Mouse (Mus musculus) gastrocnemius, postnatal 4 days (tissue): ENCODE measurements around the gene Upf1. TPM values are rescaled to one million over a fixed set of nuclear protein-coding genes. Genes with fewer than 3 reads are reported as not detected.

Experiments
- DNase-seq, 2 experiments: peaks; one replicate each; pipeline ENCODE4 v3.0.0; 2021 to 2022; ENCODE audit warnings: low spot score in 2 of 2, mixed read lengths in 2 of 2
- total RNA-seq, 2 experiments: library from RNA; stranded (reverse); gene quantifications; 2 replicates each; pipeline ENCODE4 v1.2.3; 2021

Gene Upf1
- total RNA-seq, 2 experiments from 2014 or later: 45.0 to 47.9 TPM

DNA sequence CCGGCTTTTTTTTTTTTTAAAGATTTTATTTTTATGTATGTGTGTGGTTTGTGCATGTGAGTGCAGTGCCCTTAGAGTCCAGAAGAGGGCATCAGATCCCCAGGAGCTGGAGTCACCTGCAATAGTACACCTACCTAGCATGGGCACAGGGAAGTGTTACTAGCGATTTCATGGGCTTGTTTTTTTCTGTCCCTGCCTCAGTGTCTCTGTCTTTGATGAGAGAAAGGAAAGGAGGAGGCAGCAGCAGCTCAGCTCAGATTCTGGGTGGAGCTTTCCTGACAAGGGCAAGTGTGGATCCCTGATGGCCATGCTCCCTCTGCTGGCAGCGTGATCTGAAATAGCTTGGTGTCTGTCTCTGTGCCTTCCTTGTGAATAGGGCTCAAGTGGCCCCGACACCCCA, 7.7 kb upstream of the Upf1 start:
- no peak for DNase-seq

DNA sequence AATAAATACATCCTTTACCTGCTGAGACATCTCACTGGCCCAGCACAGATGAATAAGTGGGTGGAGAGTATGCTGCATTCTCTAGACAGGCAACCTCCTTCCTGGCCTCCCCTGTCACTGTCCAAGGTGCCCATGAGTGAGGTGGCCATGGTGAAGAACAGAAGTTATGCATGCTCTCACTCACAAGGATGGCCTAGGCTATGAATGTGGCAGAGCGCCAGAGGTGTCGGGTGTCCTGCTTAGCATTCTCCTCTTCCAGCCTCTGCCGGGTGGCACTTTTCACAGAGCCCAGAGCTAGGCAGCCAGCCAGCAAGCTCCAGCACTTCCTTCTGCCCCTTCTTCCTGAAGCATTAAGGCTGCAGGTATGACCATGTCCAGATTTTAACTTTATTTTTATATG, 6.3 kb upstream of the Upf1 start:
- peak in 1 of 2 experiments; percentile 74 for DNase-seq

DNA sequence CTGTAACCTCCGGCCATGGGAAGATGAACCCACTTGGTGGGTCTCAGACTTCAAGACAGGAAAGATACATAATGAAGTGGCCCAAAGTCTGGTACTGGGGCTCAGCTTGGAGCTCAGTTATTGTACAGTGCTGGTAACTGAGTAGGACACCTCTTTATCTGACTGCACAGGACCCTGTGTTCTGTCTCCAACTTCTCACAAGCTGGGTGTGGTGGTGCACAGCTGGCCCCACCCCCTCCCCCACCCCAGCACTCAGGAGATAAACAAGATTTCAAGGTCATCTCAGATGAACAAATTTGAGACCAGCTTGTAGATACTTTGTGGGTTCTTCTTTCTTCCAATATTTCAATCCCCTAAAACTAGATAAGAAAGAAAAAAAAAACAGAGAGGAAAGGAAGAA, 3.0 kb upstream of the Upf1 start:
- no peak for DNase-seq

DNA sequence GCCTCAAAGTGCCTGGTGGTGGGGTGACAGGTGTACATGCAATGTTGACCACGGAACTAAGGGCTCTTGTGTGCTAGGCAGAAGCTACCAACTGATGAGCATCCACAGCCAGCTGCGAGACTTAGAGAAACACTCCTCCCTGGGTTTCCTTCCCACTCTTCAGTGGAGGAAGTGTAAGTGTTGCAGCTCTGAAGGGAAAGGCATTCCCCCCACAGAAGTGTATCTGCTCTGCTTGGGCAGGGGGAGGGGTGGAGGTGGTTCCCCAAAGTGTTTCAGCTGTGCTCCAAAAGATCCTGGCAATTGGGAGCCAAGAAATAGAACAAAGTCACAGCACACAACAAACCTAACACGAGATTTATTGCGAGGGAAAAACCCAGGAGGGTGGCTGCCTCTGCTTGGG, 926 bp upstream of the Upf1 start:
- DNase-seq: no peak

DNA sequence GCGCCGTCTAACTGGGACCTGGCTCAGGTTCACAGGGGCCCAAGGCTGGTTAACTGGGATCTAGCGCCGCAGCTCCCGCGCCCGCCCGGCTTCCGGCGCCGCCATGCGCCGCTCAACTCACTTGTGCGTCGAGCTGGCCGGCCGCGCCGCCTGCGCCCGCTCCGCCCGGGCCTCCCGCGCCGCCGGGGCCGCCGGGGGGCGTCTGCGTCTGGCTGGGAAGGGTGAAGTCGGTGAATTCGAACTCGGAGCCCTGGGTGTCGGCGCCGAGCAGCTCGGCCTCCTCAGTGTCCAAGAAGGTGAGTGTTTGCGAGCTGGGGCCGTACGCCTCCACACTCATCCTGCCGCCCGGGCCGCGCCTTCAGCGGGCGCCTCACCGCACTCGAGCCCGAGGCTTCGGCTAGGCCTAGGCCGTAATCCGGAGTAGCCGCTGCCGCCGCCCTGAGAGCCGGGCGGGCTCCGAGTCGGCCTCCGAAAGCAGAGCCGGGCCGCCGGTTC, 374 bp downstream of the Upf1 start:
- DNase-seq: no peak

DNA sequence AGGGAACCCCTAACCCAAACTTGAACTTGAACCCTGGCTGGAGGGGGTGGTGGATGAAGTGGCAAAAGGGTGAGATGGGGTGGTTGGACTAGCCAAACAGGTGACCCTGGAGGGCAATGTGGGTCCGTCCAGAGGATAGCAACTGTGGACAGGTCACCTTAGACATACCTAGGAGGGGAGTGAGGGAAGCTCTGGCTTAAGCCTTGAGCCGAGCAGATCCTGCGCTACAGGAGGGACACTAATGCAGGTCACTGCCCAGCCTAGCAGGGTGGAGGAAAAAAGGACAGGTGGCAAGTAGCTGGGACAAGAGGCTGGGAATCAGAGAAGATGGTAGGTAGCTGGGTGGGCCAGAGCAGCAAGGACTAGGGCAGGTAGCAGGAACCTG, 1.1 kb downstream of the Upf1 start:
- no peak for DNase-seq

DNA sequence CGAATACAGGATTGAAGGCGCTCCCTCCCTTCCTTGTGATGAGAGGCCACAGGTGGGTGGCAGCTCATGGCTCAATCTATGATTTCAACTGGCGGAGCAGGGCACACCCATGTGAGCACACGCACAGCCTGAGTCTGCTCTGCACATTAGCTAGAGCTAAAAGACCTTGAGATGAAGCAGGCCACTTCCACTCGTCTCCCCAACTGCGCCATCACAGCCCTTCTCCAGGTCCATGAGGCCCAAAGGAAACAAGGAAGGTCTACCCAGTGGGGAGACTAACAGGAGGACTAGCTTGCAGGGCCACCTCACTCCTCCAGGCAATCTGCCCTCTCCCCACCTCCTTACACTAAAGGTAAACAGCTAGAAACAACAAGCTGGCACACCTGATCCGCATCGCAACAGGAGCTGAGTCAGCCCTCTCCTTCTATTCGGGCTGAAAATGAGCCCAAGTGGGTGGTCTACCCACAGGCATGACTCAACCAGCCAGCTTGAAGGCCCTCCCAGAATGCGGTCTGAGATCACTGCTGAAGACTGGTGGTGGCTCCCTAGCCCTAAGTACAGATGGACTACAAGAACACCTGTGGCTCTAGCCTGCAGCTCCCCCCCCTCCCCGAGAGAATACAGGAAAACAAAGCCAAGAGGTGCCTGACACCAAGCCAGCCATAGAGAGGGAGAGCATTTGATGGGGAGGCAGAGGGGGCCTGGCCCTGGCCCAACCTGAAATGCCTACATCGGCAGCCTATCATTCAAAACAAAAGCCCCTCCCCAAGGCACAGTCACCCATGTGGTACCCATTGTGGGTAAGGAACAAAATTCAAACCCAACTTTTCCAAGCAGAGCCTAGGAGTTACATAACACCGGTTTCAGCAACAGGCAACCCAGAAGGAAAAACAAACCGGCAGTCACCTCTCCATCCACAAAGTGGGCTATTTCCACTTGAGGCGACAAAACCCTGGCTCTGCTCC, 1.8 kb downstream of the Upf1 start:
- no peak for DNase-seq

DNA sequence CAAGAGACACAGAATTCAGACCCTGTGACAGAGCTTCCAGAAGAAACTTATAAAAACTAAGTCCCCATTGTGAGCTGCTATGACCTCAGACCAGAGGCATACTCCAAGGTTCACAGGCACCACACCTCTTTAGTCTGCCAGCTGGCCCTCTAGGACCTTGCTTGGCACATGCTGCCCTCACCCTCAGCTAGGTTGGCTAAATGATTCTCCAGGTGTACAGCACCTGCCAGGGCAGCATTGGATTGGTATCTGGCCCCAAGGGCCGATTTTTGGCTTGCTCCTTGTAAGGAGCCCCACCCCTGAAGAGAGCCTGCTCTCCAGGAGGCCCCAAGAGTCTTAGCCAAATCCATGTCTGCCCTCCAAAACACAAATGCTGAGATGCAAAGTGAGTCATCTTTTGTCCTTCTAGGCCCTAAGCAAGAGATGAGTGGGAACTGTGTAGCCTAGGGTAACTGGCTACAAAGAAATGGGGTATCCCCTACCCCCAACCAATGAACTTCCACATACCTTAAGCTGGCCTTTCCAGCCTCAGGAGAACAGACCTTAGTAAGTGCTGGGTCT, 5.1 kb downstream of the Upf1 start:
- DNase-seq: no peak

DNA sequence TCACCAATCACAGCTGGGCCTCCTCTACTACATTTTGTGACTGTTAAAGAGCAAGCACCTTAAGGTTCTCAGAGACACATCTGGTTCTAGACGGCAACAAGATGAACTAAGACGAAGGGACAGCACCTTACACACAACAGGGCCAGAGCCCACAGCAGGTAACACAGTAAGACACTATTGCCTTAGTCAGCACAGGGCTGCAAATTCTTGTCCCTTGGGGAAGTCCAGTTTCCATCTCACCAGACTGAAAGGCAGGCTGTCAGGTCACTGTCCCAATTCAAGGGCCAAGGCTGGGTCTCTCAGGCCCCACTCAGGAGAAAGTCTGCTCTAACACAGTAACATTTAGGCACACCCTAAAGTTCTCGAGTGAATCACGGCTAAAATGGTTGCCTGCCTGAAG, 5.6 kb downstream of the Upf1 start:
- no peak for DNase-seq

DNA sequence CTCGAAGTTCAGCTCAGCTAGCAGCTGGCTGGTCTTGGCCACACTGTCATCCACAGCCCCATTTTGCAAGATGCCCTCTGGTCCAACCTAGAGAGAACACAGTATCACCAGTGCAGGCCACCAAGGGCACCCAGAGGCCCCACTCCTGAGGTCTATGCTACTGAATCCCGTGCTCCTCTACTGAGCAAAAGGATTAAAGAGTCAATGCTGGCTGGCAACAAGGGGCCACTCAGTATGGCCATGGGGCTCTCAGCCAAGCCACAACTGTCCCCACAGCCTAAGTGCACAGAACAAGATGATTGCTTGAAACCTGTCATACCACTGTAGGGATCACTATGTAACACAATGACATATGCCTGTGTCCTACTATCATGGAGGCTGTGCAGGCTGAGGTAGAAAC, 8.8 kb downstream of the Upf1 start:
- DNase-seq: no peak

DNA sequence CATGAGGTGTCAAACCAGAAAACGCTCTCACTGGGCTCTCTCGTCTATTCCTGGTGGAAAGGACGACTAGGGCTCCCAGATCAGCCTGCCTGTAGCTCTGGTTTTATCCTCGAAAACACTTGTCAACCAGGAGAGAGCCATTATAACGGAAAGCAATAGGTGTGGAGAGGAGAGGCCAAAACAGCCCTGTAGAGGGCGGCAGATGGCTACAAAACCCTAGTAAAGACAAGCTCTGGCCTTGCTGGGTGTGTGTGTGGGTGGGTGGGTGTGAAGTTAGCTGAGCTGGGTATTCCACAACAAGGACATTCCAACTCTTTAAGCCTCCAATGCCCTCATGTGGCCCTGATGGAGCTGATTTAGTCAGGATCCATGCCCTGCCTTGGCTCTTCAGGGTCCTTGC, 9.4 kb downstream of the Upf1 start:
- DNase-seq: no peak

DNA sequence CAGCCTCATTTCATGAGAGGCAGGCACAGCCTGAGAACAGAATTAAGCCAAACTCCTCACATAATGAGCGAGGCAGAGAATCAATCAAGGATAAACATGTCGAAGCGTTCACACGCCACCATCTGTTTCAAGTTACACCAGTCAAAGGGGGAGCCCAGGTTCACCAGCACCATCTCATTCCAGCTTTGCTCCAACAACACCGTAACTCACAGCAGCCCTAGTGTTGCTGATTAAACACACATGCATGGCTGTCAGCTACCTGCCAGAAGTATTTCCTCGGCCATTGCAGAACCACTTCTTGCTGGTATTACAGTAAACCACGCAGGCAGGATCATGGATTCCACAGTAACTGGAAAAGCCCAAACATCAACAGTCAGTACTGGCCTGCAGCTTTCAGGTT, 10.0 kb downstream of the Upf1 start:
- no peak for DNase-seq

DNA sequence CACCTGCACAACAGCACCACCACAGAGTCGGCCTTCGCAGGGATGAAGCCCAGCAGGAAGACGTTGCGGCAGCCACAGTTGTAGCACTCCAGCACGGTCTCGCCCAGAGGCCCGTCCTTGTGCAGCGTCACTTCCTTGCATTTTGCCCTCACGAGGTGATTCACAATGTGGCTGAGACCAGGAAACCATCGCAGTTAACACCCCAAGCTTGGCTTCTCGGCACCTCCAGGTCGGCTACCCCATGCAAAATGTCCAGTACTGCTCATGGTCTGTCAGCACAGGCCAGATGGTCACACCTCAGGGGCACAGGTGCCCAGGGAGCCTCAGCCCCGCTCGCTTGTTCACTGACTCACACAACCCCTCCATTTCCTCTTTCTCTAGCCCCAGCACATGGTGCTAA, 11.1 kb downstream of the Upf1 start:
- DNase-seq: no peak

DNA sequence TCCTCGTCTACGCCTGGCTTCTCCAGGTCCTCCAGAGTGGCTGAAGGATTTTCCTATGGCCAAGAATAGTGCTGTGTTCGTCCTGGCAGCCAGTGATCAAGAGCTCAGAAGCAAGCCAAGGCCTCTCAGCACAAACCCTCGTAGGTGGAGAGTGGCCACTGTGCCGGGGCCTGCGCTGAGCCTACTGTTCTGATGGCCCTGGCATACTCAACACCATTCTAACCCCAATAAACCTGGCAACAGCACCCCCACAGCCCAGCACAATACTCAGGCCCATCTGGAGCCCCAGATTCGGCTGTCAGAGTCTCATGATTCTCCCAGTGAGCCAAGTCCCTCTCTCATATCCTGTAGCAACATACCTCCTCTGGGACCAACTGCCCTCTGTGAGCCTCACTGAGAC, 12.4 kb downstream of the Upf1 start:
- DNase-seq: no peak

DNA sequence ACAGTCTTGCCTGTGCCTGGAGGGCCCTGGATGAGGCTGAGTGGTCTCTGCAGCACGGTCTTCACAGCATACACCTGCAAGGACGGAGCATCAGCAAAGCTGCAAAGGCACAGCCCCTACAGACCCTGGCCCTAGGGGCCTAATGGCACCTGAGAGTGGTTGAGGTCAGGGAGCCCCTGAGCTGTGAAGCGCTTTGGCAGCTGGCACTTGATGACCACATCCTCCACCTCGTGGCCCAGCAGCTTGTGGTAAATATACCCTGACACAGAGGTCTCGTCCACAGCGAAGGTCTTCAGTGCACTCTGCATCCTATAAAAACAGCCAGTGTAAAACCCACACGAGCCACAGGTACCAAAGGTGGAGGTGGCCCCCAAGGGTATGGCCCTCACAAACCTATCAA, 14.1 kb downstream of the Upf1 start:
- DNase-seq: no peak

DNA sequence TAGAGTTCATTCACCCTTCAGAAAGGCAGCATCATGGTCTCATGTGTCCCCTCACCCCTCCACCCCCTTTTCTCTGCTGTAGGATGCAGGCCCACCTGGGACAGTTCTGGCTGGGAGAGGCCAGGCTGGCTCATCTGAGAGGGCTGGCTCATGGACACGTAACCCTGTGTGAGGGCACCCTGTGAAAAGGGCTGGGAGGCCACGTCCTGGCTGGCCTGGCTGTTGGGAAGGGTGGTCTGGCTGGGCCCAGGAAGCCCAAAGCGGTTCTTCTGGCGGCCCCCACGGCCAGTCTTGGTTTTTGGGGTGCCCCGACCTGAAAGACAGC, 20.2 kb downstream of the Upf1 start:
- DNase-seq: no peak

DNA sequence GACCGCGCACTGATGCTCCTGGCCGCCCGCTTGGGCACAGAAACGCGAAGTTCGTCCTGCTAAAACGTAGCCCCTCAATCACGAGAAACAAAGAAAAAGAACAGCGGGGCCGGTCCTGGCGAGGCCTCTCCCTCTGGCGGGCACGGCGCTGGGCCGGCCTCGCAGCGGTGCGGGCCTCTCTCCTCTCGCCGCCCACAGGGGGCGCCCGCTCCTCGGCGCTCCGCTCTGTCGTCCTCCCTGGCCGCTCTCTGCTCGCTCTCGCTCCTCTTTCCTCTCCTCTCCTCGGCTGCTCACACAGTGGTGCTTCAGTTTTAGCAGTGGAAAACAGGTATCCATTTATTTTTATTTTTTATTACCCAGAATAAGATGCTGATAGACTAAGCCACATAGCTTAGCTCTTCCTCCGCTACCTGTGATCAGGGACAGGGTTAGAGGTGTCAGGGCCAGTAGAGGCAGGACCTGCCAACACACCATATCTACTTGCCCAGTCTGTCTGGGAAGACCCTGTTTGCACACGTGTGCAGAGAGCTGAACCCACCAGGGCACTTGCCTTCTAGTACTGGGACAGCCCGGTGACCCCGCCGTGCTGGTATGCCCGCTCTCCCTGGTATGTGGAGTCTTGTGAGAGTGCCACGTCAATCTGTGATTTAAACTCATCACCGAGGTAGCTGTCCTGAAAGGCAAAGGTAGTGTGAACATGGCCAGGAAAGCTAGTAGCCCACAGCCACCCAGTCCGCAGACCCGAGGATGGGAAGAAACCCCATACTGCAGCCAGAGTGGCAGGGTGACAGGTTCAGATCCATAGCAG, 20.8 kb downstream of the Upf1 start:
- DNase-seq: peak; percentile 74 to 79

DNA sequence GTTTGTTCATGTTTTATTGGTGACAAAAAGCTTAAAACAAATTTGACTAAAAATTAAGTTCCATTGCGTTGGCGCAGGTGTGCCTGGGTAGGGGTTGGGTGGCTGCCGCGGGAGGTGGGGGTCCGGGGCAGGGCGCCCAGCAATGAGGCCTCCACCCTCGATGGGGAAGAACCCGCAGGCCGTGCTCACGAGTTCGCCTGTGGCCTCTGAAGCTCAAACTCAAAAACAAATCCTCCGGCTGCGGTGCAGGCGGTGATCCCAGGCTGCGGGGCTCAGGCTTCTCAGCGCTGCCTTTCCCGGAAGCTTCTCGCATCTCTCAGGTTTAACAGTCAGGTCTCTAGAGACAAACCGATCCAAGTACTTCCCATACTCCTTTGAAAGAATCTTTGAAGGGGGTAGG, 21.6 kb downstream of the Upf1 start:
- DNase-seq: no peak

DNA sequence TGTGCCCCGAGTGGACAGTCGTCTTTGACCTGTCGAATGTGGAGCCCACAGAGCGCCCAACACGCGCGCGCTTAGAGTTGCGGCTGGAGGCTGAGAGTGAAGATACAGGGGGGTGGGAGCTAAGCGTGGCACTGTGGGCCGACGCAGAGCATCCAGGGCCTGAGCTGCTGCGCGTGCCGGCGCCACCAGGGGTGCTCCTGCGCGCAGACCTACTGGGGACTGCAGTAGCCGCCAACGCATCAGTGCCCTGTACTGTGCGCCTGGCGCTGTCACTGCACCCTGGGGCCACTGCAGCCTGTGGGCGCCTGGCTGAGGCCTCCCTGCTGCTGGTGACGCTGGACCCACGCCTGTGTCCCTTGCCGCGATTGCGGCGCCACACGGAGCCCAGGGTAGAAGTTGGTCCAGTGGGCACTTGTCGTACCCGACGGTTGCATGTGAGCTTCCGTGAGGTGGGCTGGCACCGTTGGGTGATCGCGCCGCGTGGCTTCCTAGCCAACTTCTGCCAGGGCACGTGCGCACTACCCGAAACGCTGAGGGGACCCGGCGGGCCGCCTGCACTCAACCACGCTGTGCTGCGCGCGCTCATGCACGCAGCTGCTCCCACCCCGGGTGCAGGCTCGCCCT, 22.2 kb downstream of the Upf1 start:
- DNase-seq: peak in 1 of 2 experiments; percentile 53

DNA sequence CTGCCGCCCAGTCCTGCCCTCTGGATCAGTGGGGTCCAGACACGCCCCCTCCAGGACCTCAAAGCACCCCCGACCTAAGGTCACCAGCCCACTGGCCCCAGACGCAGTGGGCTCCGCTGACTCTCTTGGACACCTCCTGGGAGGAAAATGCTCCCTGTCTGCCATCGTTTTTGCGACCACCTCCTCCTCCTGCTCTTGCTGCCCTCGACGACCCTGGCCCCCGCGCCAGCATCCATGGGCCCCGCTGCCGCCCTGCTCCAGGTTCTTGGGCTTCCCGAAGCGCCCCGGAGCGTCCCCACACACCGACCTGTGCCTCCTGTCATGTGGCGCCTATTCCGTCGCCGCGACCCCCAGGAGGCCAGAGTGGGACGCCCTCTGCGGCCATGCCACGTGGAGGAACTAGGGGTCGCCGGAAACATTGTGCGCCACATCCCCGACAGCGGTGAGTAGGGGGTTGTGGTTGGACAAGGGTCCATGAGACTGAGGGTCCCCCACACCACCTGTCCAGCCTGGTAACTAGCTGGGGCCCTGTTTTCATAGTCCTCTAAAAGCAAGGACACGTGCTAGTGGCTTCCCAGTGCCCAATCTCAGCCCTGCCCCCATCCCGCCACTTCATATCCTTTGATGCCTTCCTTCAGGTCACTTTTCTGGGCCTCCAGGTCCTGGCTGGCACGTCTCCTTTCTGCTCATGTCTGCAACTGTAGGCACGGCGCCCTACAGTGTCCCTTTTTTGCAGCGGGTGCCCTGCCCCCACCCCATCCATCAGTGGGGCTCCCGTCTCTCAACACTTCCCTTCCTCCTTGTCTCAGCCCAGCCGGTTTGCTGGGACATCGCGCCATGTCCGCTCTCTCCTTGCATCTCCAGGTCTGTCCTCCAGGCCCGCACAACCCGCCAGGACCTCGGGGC, 23.0 kb downstream of the Upf1 start:
- no peak for DNase-seq
